Mouse (Mus musculus): ENCODE results near the gene Fam122a.
A peak's percentile ranks its signal among the peaks of the same experiment; 100 is the strongest.

Gene Fam122a

GRCm38 (mm10) chr19:24476929-24477882 is at the start of gene Fam122a:
Gene Fam122a (minus strand): TSS chr19:24477356.
- DNase-seq (ENCODE audit: low spot score in 2 of 2): peak; percentile 91 to 93

- no peak for DNase-seq (ENCODE audit: low spot score in 2 of 2)
Observed at GRCm38 (mm10) chr19:24523476-24524313, 46.5 kb upstream of the Fam122a start.

GRCm38 (mm10) chr19:24521997-24522396 is 44.8 kb upstream of the Fam122a start:
- DNase-seq (ENCODE audit: low spot score in 2 of 2): no peak

- no peak for DNase-seq (ENCODE audit: low spot score in 2 of 2)
Observed at GRCm38 (mm10) chr19:24521146-24521545, 44.0 kb upstream of the Fam122a start.

GRCm38 (mm10) chr19:24519732-24520409 is 42.7 kb upstream of the Fam122a start:
- no peak for DNase-seq (ENCODE audit: low spot score in 2 of 2)

GRCm38 (mm10) chr19:24518384-24518783 is 41.2 kb upstream of the Fam122a start:
- DNase-seq (ENCODE audit: low spot score in 2 of 2): no peak

- no peak for DNase-seq (ENCODE audit: low spot score in 2 of 2)
Observed at GRCm38 (mm10) chr19:24517057-24517456, 39.9 kb upstream of the Fam122a start.

- no peak for DNase-seq (ENCODE audit: low spot score in 2 of 2)
Observed at GRCm38 (mm10) chr19:24515941-24516340, 38.8 kb upstream of the Fam122a start.

GRCm38 (mm10) chr19:24514661-24515642 is 37.8 kb upstream of the Fam122a start:
- DNase-seq (ENCODE audit: low spot score in 2 of 2): no peak

- no peak for DNase-seq (ENCODE audit: low spot score in 2 of 2)
Observed at GRCm38 (mm10) chr19:24513105-24513843, 36.1 kb upstream of the Fam122a start.

GRCm38 (mm10) chr19:24511939-24512338 is 34.8 kb upstream of the Fam122a start:
- DNase-seq (ENCODE audit: low spot score in 2 of 2): no peak

- DNase-seq (ENCODE audit: low spot score in 2 of 2): no peak
Observed at GRCm38 (mm10) chr19:24509391-24509790, 32.2 kb upstream of the Fam122a start.

- DNase-seq (ENCODE audit: low spot score in 2 of 2): no peak
Observed at GRCm38 (mm10) chr19:24508087-24508767, 31.1 kb upstream of the Fam122a start.

GRCm38 (mm10) chr19:24502736-24503421 is 25.7 kb upstream of the Fam122a start:
- DNase-seq (ENCODE audit: low spot score in 2 of 2): no peak

GRCm38 (mm10) chr19:24501525-24501924 is 24.4 kb upstream of the Fam122a start:
- DNase-seq (ENCODE audit: low spot score in 2 of 2): no peak

GRCm38 (mm10) chr19:24500431-24500830 is 23.3 kb upstream of the Fam122a start:
- no peak for DNase-seq (ENCODE audit: low spot score in 2 of 2)

GRCm38 (mm10) chr19:24499291-24499690 is 22.1 kb upstream of the Fam122a start:
- no peak for DNase-seq (ENCODE audit: low spot score in 2 of 2)

GRCm38 (mm10) chr19:24493887-24494286 is 16.7 kb upstream of the Fam122a start:
- DNase-seq (ENCODE audit: low spot score in 2 of 2): no peak

- DNase-seq (ENCODE audit: low spot score in 2 of 2): no peak
Observed at GRCm38 (mm10) chr19:24491824-24492223, 14.7 kb upstream of the Fam122a start.
